Mouse (Mus musculus): ENCODE measurements around the gene Ttc13.

Gene Ttc13

DNA sequence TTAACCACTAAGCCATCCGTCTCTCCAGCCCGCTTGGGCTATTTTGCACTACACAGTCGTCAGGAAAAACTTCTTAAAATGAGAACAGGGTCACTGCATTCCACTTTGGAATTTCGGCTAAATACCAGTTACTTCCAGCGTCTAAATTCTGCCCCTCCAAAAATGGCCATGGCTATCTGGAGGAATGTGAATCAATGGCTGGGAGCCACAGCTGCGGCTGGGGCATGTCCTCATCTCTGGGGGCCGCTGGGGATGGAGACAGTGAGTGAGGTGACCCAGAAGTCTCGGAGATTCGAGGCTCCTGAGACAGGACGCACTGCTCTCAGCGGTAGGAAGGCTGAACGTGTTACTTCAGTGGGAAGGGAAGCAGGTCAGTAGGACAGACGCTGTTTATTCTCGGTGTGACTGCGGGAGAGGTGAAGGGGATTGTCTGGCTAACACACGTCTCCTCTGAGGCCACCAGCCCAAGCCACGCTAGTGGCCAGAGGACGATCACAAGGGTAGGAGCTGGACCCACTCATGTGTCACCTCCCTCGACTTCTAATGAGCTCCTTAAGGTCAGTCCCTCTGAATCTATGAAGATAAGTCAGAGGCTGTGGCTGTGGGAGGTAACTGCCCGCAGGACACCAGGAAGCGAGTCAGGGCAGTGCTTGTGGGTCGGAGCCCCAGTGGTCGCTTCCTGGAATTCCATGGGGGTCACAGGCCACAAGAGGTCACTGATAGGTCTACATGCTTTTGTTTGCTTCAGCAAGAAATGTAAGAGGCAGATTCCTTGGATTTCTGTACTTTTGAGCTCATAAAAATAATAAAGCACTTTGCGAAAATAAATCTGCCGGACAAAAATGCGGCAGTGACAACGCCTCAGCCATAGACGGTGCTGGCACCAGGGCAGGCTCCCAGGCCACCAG, 68.0 kb downstream of the Ttc13 start:
- no peak for DNase-seq (ENCODE audit: low spot score)

DNA sequence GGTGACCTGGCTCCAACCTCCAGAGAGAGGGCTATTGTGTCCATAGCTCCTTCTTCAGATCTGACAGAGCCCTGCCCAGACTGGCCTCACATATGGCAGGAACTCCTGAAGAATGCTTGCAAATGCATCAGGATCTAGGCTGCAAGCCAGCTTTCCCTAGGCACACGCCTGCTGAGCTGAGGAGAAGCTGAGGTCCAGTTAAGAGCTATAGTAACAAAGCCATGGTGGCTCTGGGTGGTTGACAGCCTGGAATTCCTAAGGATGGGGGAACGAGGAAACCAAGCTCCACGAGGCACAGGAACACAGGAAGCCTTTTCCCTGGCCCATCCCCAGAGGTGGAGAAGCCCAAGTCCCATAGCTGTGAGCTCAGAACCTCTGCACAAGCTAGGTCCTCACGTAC, 69.2 kb downstream of the Ttc13 start:
- DNase-seq (ENCODE audit: low spot score): no peak

DNA sequence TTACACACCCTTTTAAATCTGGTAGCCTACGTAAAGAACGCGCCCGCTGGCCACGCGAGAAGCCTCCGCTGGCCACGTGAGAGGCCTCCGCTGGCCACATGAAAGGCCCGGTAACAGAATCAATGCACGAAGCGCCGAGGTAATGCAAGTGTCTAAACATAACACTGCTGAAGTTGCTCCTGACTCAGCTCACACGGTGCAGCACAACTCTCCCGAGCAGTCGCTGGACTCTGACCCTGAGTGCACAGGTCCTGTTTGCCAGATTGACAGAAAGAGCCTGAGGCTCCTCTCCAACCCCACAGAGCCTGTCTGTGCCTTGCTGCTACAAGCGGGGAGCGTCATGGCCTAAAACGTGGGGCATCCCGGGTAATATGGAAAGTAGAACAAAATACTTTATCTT, 70.0 kb downstream of the Ttc13 start:
- no peak for DNase-seq (ENCODE audit: low spot score)

DNA sequence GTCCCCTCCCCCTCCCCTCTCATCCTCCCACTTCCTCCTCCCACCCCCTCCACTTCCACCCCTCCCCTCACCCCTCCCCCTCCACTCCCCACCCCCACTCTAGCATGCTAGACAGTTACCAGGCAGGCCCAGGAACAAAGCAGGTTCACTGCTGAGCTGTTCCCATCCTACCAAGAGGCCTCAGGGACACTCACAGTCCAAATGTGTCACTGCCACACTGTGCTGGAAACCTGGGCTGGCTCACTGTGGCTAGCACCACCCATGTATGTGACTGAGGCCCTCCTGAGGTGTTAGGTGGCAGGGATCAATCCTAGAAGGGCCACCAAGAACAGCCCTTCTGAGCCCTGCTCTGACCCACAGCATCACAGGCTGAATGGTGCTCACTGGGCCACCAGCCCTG, 73.5 kb downstream of the Ttc13 start:
- no peak for DNase-seq (ENCODE audit: low spot score)

GRCm38 (mm10) chr8:124643540-124644339, 78.0 kb downstream of the Ttc13 start:
- DNase-seq (ENCODE audit: low spot score): no peak

DNA sequence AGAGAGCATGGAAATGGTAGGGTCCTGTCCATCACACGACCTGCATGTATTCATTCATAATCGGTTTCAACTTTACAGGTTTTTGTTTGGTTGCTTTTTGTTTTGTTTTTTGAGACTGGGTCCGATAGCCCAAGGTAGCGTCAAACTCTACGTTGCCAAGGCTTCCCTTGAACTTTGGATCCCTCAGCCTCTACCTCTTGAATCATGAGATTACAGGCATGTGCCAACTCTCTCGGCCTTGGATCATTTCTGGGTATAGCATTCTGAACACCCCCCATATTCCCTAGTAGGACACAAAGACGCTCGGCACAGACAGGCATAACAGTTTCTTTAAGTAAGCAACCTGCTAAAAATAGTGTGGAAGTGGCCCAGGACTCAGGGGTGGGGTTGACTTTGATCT, 80.2 kb downstream of the Ttc13 start:
- DNase-seq (ENCODE audit: low spot score): no peak

- no peak for DNase-seq (ENCODE audit: low spot score)
Measured at GRCm38 (mm10) chr8:124635247-124635502, 86.6 kb downstream of the Ttc13 start.

DNA sequence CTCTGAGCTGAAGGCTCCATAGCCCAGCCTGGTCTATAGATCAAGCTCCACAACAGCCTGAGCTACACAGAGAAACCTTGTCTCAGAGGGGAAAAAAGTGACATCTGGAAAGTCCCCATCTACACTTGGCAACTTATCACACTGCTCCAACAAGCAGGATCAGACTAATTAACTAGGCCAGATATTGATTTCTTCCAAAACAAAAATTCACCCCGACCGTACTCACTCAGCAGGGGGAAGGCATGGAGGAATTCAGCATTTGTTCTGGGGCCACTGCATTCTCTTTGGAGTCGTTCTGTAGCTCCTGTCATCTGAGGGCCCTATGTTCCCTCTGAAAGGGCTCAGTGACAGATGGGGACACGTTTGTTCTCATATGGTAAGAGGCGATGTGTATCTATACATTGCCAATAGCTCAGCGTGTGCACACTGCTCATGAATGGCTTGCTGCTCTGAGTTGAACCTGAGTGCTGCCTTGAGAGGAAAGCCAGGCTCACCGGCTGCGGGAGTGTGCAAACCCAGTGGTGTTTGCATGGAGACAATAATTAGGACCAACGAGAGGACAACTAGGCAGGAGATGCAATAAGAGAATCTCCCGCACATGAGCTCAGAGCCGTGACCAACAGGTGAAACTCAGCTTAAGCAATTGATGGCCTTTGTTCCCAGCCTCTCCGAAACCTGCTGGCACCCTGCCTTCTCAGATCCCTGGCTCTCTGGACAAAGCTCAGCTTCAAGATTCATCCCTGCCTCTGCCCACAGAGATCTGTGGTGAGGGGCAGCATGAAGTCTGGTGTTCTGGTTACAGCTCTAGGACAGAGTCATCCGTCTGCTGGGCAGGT, 87.2 kb downstream of the Ttc13 start:
- DNase-seq (ENCODE audit: low spot score): no peak

- no peak for DNase-seq (ENCODE audit: low spot score)
Measured at GRCm38 (mm10) chr8:124633001-124633703, 88.6 kb downstream of the Ttc13 start.

GRCm38 (mm10) chr8:124631966-124632365, 89.8 kb downstream of the Ttc13 start:
- no peak for DNase-seq (ENCODE audit: low spot score)

DNA sequence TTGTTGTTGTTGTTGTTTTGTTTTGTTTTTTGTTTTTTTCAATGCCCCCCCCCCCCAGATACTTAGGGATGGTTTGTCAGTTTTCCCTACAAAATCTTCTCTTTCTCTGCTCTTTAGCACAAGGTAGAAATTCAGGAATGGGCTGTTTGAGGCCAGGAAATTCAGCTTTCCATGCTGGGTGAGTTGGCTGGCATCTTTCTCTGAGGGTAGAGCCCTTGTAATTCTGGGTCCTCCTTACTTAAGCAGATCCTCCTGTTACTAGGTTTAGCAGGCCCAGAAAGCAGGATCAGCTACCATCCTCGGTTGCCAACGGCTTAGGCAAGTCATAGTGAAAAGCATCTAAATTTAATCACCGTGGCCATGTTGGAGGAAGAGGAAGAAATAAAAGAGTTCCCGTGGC, 90.9 kb downstream of the Ttc13 start:
- DNase-seq (ENCODE audit: low spot score): no peak

- no peak for DNase-seq (ENCODE audit: low spot score)
Measured at GRCm38 (mm10) chr8:124630489-124630888, 91.3 kb downstream of the Ttc13 start.

GRCm38 (mm10) chr8:124626251-124626650, 95.5 kb downstream of the Ttc13 start:
- DNase-seq (ENCODE audit: low spot score): no peak

Measured in layer of hippocampus, adult 9-10 months (tissue).